Mouse (Mus musculus): ENCODE measurements around the gene Fbxo11.
"Not testable (repeated sequence)": the region's sequence is repeated elsewhere in the genome, so short reads cannot be mapped to it uniquely, and the experiment has no call there.

Gene Fbxo11

DNA sequence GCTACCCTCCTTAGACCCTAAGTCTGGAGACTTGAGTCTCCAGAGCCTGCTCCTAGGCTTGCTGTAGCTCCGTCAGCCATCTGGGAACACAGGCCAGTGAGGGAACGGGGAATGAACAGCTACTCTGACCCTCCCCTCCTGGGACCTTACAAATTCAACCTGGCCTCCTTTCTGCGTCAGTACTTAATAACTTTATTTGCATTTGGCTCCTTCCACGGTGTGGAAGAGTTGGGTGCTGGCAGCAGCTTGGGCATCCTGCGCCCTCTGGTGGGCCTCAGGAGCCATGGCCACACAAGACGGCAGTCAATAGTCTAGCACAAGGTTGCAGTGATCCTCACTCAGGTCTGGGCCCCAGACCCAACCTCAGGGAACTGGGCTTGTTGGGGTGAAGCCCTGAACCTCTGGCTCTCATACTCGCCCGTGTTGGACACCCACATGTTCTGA, 96.6 kb downstream of the Fbxo11 start:
- in situ Hi-C loops (cut with MboI, MseI), result not testable (repeated sequence)

DNA sequence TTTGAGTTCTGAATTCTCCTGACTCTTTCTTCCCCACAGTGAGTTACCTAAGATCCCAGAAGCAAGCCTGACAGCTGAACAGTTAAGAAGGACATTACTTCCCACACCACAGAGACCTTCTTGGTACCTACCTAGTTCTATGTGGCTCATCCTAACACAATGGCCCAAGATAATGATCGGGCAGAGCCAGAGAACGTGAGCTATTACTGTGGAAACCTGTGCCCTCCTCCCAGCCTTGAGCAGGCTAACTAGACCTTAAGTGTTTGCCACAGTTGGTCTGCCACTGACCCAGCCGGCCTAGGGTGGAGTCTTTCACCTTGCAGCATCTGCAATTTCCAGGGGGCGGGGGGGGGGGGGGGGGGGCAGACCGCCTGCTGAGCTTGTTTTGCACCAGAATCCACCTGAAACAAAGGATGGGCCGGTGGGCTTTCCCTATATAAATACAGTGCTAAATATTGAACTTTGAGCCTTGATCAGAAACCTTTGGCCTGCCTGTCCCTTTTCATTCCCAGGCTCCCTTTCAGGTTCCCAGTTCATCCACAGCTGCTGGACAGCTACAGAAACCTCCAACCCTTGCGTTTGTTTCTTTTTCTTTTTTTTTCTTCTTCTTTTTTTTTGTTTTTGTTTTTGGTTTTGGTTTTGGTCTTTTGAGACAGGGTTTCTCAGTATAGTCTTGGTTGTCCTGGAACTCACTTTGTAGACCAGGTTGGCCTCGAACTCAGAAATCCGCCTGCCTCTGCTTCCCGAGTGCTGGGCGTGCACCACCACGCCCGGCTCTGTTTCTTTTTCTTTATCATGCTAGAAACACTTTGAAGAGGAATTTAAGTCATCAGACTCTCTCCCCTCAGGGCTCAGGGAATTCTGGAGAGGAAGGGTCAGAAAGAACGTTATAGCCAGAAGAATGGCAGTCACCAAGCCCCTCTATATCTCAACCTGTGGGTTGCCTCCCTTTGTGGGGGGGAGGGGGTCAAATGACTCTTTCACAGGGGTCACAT, 101.7 kb downstream of the Fbxo11 start:
- in situ Hi-C loops (cut with MboI, MseI), result no loop called here

DNA sequence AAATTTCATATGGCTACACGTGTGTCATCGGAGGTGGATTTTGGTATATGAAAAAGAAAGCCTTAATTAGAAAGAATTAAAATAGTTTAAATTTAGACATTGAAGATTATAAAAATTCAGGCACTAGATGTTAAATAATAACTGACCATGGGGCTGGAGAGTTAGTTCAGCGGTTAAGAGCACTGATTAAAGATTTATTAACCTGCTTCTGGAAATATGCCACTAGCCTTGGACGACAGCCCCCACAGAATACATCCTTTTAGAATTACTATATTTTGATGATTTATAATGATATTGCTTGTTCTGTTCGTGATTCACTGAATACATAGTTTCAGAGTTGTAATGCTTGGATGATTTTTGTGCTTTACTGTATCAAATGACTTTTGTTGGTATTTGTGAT, 105.2 kb downstream of the Fbxo11 start:
- in situ Hi-C loops (cut with MboI, MseI), result not testable (repeated sequence)

DNA sequence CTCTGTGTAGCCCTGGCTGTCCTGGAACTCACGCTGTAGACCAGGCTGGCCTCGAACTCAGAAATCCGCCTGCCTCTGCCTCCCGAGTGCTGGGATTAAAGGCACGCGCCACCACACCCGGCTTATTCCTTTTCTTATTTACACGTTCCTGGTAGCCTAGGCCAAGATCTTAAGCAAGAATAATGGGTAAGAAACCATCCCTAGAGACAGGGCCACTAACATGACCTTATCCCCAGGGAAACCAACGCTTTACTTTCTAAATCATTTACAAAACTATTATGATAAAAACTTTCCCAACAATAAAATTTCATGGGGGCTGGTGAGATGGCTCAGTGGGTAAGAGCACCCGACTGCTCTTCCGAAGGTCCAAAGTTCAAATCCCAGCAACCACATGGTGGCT, 105.7 kb downstream of the Fbxo11 start:
- in situ Hi-C loops (cut with MboI, MseI), result not testable (repeated sequence)

DNA sequence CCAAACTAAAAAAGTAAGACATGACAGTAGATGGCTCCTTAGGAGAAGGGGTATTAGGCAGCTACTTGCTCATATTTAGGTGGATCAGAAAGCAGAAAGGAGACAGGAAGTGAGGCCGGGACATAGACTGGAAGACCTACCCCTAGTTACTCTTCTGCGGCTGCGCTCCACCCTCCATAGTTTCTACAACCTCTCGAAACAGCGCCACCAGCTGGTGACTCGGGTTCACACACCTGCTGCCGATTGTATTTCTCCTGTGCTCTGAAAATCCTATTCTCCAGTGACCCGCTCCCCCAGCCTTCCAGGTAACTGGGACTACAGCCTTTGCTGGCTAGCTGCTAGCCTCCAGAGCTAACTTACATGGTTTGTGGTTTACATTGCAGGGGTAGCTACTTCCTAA, 106.8 kb downstream of the Fbxo11 start:
- in situ Hi-C loops (cut with MboI, MseI), result no loop called here

DNA sequence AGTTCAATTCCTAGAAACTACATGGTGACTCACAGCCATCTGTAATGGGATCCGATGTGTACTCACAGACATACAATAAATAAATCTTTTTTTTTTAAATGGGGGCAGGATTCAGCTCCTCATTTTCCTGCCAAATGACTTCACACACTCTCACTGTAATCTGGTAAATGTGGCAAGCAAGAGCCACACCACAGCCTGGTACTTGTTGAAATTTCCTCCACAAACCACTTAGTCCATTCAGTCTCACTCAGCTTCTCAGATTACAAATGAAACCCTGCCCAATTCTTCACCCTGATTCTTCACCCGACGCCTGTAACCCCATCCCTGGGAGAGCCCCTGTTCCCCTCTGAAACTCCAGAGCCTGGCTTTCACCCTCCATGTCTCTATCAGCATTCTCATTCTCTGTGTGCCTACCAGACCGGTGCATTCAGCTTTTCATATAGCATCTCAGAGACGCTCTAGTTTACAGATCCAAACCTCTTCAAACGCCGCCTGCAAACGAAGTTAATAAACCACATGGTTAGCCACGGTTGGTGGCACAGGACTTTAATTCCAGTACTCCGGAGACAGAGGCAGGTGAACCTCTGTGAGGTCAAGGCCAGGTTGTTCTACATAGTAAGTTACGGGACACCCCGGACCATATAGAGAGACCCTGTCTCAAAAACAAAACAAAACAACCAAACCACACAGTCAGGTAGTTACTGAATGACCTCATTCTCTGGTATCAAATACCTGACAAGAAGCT, 107.8 kb downstream of the Fbxo11 start:
- in situ Hi-C loops (cut with MboI, MseI), result no loop called here

DNA sequence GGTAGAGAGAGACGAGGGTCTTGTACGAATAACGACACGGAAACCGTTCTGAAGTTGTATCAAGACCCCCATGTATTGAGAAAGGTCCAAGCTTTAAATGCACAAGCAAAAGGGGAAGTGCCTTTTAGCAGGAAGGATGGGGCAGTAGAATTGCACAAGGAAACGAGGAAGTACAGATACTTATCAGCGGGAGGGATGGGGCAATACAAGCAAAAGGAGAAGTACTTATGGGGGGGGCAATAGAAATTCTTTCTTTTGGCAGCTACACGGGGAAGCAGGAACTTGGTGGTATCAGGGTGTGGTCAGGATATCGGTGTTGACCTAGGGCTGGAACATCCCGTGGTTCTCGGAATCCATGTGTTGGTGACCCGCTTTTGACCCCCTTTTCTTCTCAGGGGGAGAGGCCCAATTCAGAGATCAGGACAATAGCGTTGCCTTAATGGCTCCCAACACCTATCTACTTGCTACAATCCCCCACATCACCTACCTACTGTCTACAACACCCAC, 110.4 kb downstream of the Fbxo11 start:
- in situ Hi-C loops (cut with MboI, MseI), result not testable (repeated sequence)

DNA sequence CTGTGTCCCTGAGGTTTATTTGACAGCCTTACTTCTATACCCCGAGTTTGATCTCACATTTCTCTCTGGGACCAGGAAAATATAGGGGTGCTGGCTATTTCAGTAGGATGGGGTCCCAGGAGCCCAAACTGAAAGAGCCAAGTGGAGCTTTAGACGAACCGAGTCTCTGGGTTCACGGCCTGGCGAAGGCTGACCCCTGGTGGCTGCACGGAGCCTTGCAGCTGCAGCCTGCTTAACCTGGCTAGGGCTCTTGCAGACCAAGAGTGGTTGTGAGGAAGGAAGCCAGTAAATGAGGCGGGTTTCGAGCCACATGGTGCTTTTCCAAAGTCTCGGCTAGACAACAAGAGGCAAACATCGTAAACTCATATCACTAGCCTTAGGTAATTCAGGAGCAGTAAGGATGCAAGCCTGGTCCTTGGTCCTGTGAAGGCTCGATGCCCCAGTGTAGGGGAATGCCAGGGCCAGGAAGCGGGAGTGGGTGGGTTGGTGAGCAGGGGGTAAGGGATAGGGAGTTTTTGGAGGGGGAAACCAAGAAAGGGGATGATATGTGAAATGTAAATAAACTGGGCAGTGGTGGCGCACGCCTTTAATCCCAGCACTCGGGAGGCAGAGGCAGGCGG, 116.0 kb downstream of the Fbxo11 start:
- in situ Hi-C loops (cut with MboI, MseI), result loop anchor here (5.0 kb wide), 1 partner anchor 167 kb away; no protein-coding TSS in a partner anchor
